ENCODE assay signal across 13 mouse cellular contexts in the genomic region with DNA sequence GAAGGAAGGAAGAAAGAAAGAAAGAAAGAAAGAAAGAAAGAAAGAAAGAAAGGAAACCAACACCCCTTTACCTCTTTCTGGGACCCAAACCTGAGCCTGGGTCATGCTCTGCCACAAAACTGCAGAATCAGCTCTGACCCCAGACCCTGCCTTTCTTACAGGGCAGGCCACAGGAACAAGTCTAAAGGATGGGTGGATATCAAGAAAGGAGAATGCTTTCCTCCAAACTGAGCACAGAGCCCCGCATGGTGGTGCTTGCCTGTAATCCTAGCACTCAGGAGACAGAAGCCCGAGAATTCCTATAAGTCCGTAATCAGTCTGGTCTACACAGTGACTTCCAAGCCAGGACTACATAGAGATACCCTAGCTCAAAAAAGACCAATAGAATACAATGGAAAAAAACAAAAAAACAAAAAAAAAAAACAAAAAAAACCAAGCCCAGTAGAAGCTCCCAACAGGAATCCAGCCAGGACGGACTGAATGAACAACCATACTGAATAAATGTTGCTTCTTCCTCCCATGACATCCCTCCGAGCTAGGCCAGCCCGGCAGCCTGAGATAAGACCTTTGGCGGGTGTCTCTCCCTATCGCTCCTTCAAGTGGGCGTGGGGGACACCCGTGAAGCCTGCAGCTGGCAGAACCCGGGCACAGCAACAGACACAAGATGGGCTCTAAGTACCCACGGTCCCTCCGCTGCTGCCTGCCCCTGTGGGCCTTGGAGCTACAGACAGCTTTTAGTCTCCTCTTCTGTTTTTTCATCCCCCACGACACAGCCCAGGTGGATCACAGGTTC. TPM values are rescaled to one million over a fixed set of nuclear protein-coding genes. Genes with fewer than 3 reads are reported as not detected.
DNase-seq lines count a peak whose midpoint lies in the region; ATAC-seq and TF ChIP-seq lines count a peak whose summit lies in the region.
"Had no signal": no experiment of that assay in that cellular context is flagged by ENCODE, and none has a peak within 500 bp of the region (broad histone marks: within the 10 kb centered on the region; RNA-seq: fewer than 3 reads in every experiment).

Gene Rhd, plus strand, starts transcription at position 600 of the 793 bp plus-strand sequence.

- TF ChIP-seq CTCF in stomach, postnatal 0 days (IDR thresholded peaks at IDR 0.05; ENCODE audit: low read depth) = no peak

- peaks cover 9% of the 10 kb centered on the region for H3K4me1 ChIP-seq in heart, embryonic 11.5 days (ENCODE audit: control insufficient read depth, insufficient read depth, low read length)
- H3K4me1 ChIP-seq in stomach, embryonic 14.5 days (ENCODE audit: control insufficient read depth, insufficient read depth, low read length) = no peaks in the 10 kb centered on the region
- H3K4me1 ChIP-seq in stomach, postnatal 0 days (replicated peaks; ENCODE audit: control insufficient read depth, insufficient read depth) = no peaks in the 10 kb centered on the region
- H3K4me1 ChIP-seq in liver, embryonic 12.5 days = peaks cover 65% of the 10 kb centered on the region
- peaks cover 11% of the 10 kb centered on the region; the same call in 1 of the 2 replicates for H3K4me1 ChIP-seq in stomach, embryonic 16.5 days (ENCODE audit: control insufficient read depth, insufficient read depth, low read length)

- intact Hi-C loops in left cerebral cortex, postnatal 36 days (cut with DNase I) = no loop called here

- peak within 1 kb of the TSS; percentile 44 for H3K4me2 ChIP-seq in heart, embryonic 11.5 days
- no peak within 1 kb of the TSS for H3K4me2 ChIP-seq in stomach, embryonic 14.5 days (replicated peaks; ENCODE audit: low read depth, low read length)
- no peak within 1 kb of the TSS for H3K4me2 ChIP-seq in stomach, postnatal 0 days (replicated peaks; ENCODE audit: low read depth)
- peak within 1 kb of the TSS; percentile 95 for H3K4me2 ChIP-seq in liver, embryonic 12.5 days
- no peak within 1 kb of the TSS for H3K4me2 ChIP-seq in stomach, embryonic 16.5 days (ENCODE audit: low read depth, low read length)

- TF ChIP-seq EP300 in stomach, postnatal 0 days (optimal IDR thresholded peaks at IDR 0.05) = no peak

- DNase-seq in heart, adult 9 months (ENCODE audit: low spot score in 2 of 2) = no peak
- no peak for DNase-seq in stomach, postnatal 0 days (ENCODE audit: low spot score)
- DNase-seq in left cerebral cortex, postnatal 36 days (ENCODE audit: low spot score in 2 of 2) = no peak
- no peak for DNase-seq in cerebellum, postnatal 4 days (ENCODE audit: low spot score in 2 of 2)
- DNase-seq: B cell, adult 2 months; heart, adult 2 months; kidney, adult 9 months; lung, adult 18-20 months had no signal

- peak within 1 kb of the TSS; percentile 64; the same call in 1 of the 2 replicates for H3K9ac ChIP-seq in heart, embryonic 11.5 days (ENCODE audit: low read depth, low read length)
- H3K9ac ChIP-seq in stomach, embryonic 14.5 days (replicated peaks; ENCODE audit: low read depth, low read length) = no peak within 1 kb of the TSS
- H3K9ac ChIP-seq in stomach, postnatal 0 days (ENCODE audit: low read length) = no peak within 1 kb of the TSS
- peak within 1 kb of the TSS; percentile 94 for H3K9ac ChIP-seq in liver, embryonic 12.5 days
- H3K9ac ChIP-seq in stomach, embryonic 16.5 days (ENCODE audit: low read length) = no peak within 1 kb of the TSS

- peak within 1 kb of the TSS; percentile 36 for H3K4me3 ChIP-seq in heart, embryonic 11.5 days (ENCODE audit: low read depth, low read length)
- H3K4me3 ChIP-seq in stomach, embryonic 14.5 days (ENCODE audit: low read depth, low read length) = no peak within 1 kb of the TSS
- no peak within 1 kb of the TSS for H3K4me3 ChIP-seq in stomach, postnatal 0 days (ENCODE audit: low read depth, low read length)
- peak within 1 kb of the TSS; percentile 82 for H3K4me3 ChIP-seq in liver, embryonic 12.5 days
- no peak within 1 kb of the TSS for H3K4me3 ChIP-seq in stomach, embryonic 16.5 days (replicated peaks; ENCODE audit: low read length)
- H3K4me3 ChIP-seq: heart, adult 2 months had no signal

- 43% methylated on average over 14 of the region's 14 CpGs for WGBS in heart, embryonic 11.5 days (ENCODE audit: insufficient replicate concordance)
- 65% methylated on average over 14 of the region's 14 CpGs for WGBS in stomach, embryonic 14.5 days
- 67% methylated on average over 14 of the region's 14 CpGs for WGBS in stomach, postnatal 0 days
- WGBS in liver, embryonic 12.5 days (ENCODE audit: insufficient replicate concordance) = 23% methylated on average over 14 of the region's 14 CpGs
- WGBS in stomach, embryonic 16.5 days = 62% methylated on average over 14 of the region's 14 CpGs

- no peaks in the 10 kb centered on the region for H3K36me3 ChIP-seq in heart, embryonic 11.5 days (ENCODE audit: control insufficient read depth, insufficient read depth, low read length)
- no peaks in the 10 kb centered on the region for H3K36me3 ChIP-seq in stomach, embryonic 14.5 days (ENCODE audit: control insufficient read depth, insufficient read depth, low read length)
- H3K36me3 ChIP-seq in stomach, postnatal 0 days (ENCODE audit: control insufficient read depth, insufficient read depth, low read length) = no peaks in the 10 kb centered on the region
- peaks cover 31% of the 10 kb centered on the region for H3K36me3 ChIP-seq in liver, embryonic 12.5 days
- no peaks in the 10 kb centered on the region for H3K36me3 ChIP-seq in stomach, embryonic 16.5 days (ENCODE audit: control insufficient read depth, insufficient read depth, low read length)

- H3K27me3 ChIP-seq in heart, embryonic 11.5 days (ENCODE audit: control insufficient read depth, insufficient read depth, low read length) = peaks cover 5% of the 10 kb centered on the region
- no peaks in the 10 kb centered on the region for H3K27me3 ChIP-seq in stomach, embryonic 14.5 days (ENCODE audit: control insufficient read depth, insufficient read depth, low read length)
- H3K27me3 ChIP-seq in stomach, postnatal 0 days (ENCODE audit: control insufficient read depth, insufficient read depth, low read length) = no peaks in the 10 kb centered on the region
- H3K27me3 ChIP-seq in liver, embryonic 12.5 days (replicated peaks) = 0 out of 2 replicates have a peak, but pooled peaks cover 9% of the 10 kb centered on the region
- H3K27me3 ChIP-seq in stomach, embryonic 16.5 days (ENCODE audit: control insufficient read depth, insufficient read depth, low read length) = peaks cover 12% of the 10 kb centered on the region; the same call in 1 of the 2 replicates

- ATAC-seq in heart, embryonic 11.5 days (replicated peaks; ENCODE audit: insufficient number of reproducible peaks, low FRiP score, low TSS enrichment) = 0 out of 2 replicates have a peak, but pooled peaks have one; percentile 62
- peak; percentile 43; the same call in 1 of the 2 replicates for ATAC-seq in stomach, embryonic 14.5 days (ENCODE audit: insufficient number of reproducible peaks, insufficient read depth, low FRiP score, low read depth)
- ATAC-seq in stomach, postnatal 0 days (ENCODE audit: low FRiP score, low TSS enrichment) = no peak
- ATAC-seq in liver, embryonic 12.5 days = peak; percentile 76
- peak; percentile 48; the same call in 1 of the 2 replicates for ATAC-seq in stomach, embryonic 16.5 days (ENCODE audit: insufficient read depth, low FRiP score)

- peak within 1 kb of the TSS; percentile 77 for H3K27ac ChIP-seq in heart, embryonic 11.5 days (ENCODE audit: low read depth, low read length)
- no peak within 1 kb of the TSS for H3K27ac ChIP-seq in stomach, embryonic 14.5 days (ENCODE audit: low read length)
- no peak within 1 kb of the TSS for H3K27ac ChIP-seq in stomach, postnatal 0 days (replicated peaks)
- H3K27ac ChIP-seq in liver, embryonic 12.5 days = peak within 1 kb of the TSS; percentile 96
- H3K27ac ChIP-seq in stomach, embryonic 16.5 days (ENCODE audit: low read length) = no peak within 1 kb of the TSS
- H3K27ac ChIP-seq: heart, adult 2 months had no signal

- no peaks in the 10 kb centered on the region for H3K9me3 ChIP-seq in heart, embryonic 11.5 days (replicated peaks; ENCODE audit: control insufficient read depth, low read length)
- no peaks in the 10 kb centered on the region for H3K9me3 ChIP-seq in stomach, embryonic 14.5 days (ENCODE audit: control insufficient read depth, low read depth, low read length)
- no peaks in the 10 kb centered on the region for H3K9me3 ChIP-seq in stomach, postnatal 0 days (ENCODE audit: control insufficient read depth, low read length)
- H3K9me3 ChIP-seq in liver, embryonic 12.5 days (replicated peaks) = no peaks in the 10 kb centered on the region
- H3K9me3 ChIP-seq in stomach, embryonic 16.5 days (replicated peaks; ENCODE audit: control insufficient read depth, low read length) = no peaks in the 10 kb centered on the region

RNA-seq across cellular contexts. Expression of gene Rhd, which starts in this region (rescaled TPM):
- polyA plus RNA-seq in heart, embryonic 11.5 days (2014; fragmentation: Nextera tagmentation; extraction: Ambion mirVana) = 54.0 and 68.6 TPM in 2 replicates
- 1.2 and 1.6 TPM in 2 replicates for polyA plus RNA-seq in stomach, embryonic 14.5 days (2014; fragmentation: Nextera tagmentation; extraction: Ambion mirVana)
- polyA plus RNA-seq in stomach, postnatal 0 days (2015; fragmentation: Nextera tagmentation; extraction: Ambion mirVana) = 0.47 TPM in 2 replicates
- polyA plus RNA-seq in liver, embryonic 12.5 days (2016; fragmentation: Nextera tagmentation; extraction: Ambion mirVana) = 477 and 480 TPM in 2 replicates
- polyA plus RNA-seq in stomach, embryonic 16.5 days (2015; fragmentation: Nextera tagmentation; extraction: Ambion mirVana) = 20.8 and 23.5 TPM in 2 replicates
- not detected for total RNA-seq in left cerebral cortex, postnatal 36 days (2021)
- total RNA-seq: layer of hippocampus, postnatal 10 days had no signal

Comparison
In these comparisons a context has a peak if more than half of its experiments do, and no peak if none do; other contexts are left out.
1. H3K27ac ChIP-seq: peak in heart, embryonic 11.5 days (single experiment) and liver, embryonic 12.5 days (single experiment); none in stomach, embryonic 14.5 days (single experiment), stomach, postnatal 0 days (single experiment) and stomach, embryonic 16.5 days (single experiment).
2. H3K4me2 ChIP-seq: peak in heart, embryonic 11.5 days (single experiment) and liver, embryonic 12.5 days (single experiment); none in stomach, embryonic 14.5 days (single experiment), stomach, postnatal 0 days (single experiment) and stomach, embryonic 16.5 days (single experiment).
3. H3K4me3 ChIP-seq: peak in heart, embryonic 11.5 days (single experiment) and liver, embryonic 12.5 days (single experiment); none in stomach, embryonic 14.5 days (single experiment), stomach, postnatal 0 days (single experiment) and stomach, embryonic 16.5 days (single experiment).
4. H3K9ac ChIP-seq: peak in heart, embryonic 11.5 days (single experiment) and liver, embryonic 12.5 days (single experiment); none in stomach, embryonic 14.5 days (single experiment), stomach, postnatal 0 days (single experiment) and stomach, embryonic 16.5 days (single experiment).